Mouse (Mus musculus): ENCODE measurements around the gene Atp1a4.

DNA sequence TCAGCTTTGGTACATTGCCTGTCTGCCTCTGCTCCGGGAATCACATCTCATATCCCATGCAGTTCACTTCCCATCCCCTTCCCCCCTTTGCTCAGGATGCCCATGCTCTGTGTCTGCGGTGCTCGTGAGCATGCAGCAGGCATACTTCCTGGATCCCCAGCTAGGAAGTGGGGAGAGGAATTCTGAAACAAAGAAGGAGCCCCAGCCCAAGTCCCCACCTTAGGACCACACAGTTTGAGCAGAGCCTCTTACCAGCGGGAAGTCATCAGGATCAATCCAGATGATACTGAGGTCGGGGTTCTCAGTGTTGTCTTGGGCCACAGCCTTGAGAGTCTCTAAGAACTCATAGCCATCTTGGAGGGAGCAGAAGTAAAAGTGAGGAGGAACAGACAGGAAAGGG, 45.4 kb downstream of the Atp1a4 start:
- TF ChIP-seq CTCF (IDR thresholded peaks at IDR 0.05; ENCODE audit: insufficient read depth, low read length) (no peak), POLR2A (IDR thresholded peaks at IDR 0.05; ENCODE audit: borderline replicate concordance, extremely low read depth, low read depth, low read length) (no peak)

All from lung, adult 2 months (tissue).